Mouse (Mus musculus) G1E (cell line): ENCODE measurements at regions not wholly inside any gene's neighbourhood (a gene's known extent, or its start where the extent isn't known, plus 50 kb on each side); places are given as distances from the start of the nearest gene placed in this dataset.

Source experiments
- ATAC-seq: 2 replicates; pipeline ENCODE4 v1.8.0; 2016; ENCODE audit warnings: mild to moderate bottlenecking; ENCODE audit not compliant: insufficient number of reproducible peaks, poor library complexity, low FRiP score, severe bottlenecking; ENCODE audit errors: extremely low read depth
- DNase-seq: peaks from one replicate; pipeline ENCODE4 v3.0.0; 2012; ENCODE audit warnings: low spot score
- H3K27me3 ChIP-seq: 2 replicates; pipeline ENCODE4 v1.6.1; 2012; ENCODE audit warnings: mild to moderate bottlenecking, low read length, inconsistent platforms; ENCODE audit not compliant: insufficient read depth
- H3K36me3 ChIP-seq: replicated peaks from 2 replicates; pipeline ENCODE3; 2012; ENCODE audit warnings: mild to moderate bottlenecking, inconsistent platforms
- H3K4me1 ChIP-seq: 2 replicates; pipeline ENCODE4 v1.6.1; 2012; ENCODE audit warnings: low read depth, low read length, inconsistent platforms, mixed read lengths; ENCODE audit not compliant: insufficient read depth
- H3K4me3 ChIP-seq: 2 replicates; pipeline ENCODE4 v1.5.1; 2012; ENCODE audit warnings: low read depth, mild to moderate bottlenecking, inconsistent platforms, low read length, moderate library complexity, mixed read lengths
- H3K9me3 ChIP-seq: replicated peaks from 2 replicates; pipeline ENCODE4 v1.6.1; 2012; ENCODE audit warnings: inconsistent platforms
- CTCF ChIP-seq: IDR thresholded peaks from 2 replicates; pipeline ENCODE4 v1.5.1; 2012; ENCODE audit warnings: low read depth, low read length, inconsistent platforms, mixed read lengths
- GATA1 ChIP-seq: IDR thresholded peaks from 2 replicates; pipeline ENCODE4 v1.6.1; 2012; ENCODE audit warnings: borderline replicate concordance, low read length, inconsistent platforms, mixed read lengths
- GATA2 ChIP-seq: IDR thresholded peaks from 2 replicates; pipeline ENCODE4 v1.6.1; 2012; ENCODE audit warnings: low read depth, low read length, inconsistent platforms, borderline replicate concordance
- POLR2AphosphoS5 ChIP-seq: IDR thresholded peaks from 2 replicates; pipeline ENCODE4 v1.6.1; 2012; ENCODE audit warnings: low read depth, low read length, inconsistent platforms; ENCODE audit not compliant: insufficient replicate concordance
- TAL1 ChIP-seq: conservative IDR thresholded peaks from 2 replicates; pipeline ENCODE4 v1.6.1; 2012; ENCODE audit warnings: low read depth, low read length, inconsistent platforms, mixed read lengths

DNA sequence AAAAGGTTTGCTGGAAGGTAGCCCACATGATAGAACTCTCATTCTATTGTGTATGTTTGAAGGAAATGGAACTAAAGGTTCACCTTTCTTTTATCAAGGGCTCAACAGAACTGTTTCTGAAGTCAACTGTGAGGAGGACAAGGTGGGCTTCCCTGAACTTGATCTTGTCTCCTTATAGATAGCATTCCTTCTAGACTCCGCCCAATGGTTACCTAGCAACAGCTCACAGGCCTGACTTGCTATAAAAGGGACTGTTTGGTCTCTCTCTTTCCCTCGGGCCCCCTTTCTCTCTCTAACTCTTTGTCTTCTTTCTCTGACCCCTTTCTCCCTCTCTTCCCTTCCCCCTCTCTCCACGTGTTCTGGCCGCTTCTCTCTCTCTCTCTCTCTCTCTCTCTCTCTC is 123.5 kb upstream of the B430218F22Rik start:
- no peak for DNase-seq
- H3K9me3 ChIP-seq: no peaks in the 10 kb centered on the region

DNA sequence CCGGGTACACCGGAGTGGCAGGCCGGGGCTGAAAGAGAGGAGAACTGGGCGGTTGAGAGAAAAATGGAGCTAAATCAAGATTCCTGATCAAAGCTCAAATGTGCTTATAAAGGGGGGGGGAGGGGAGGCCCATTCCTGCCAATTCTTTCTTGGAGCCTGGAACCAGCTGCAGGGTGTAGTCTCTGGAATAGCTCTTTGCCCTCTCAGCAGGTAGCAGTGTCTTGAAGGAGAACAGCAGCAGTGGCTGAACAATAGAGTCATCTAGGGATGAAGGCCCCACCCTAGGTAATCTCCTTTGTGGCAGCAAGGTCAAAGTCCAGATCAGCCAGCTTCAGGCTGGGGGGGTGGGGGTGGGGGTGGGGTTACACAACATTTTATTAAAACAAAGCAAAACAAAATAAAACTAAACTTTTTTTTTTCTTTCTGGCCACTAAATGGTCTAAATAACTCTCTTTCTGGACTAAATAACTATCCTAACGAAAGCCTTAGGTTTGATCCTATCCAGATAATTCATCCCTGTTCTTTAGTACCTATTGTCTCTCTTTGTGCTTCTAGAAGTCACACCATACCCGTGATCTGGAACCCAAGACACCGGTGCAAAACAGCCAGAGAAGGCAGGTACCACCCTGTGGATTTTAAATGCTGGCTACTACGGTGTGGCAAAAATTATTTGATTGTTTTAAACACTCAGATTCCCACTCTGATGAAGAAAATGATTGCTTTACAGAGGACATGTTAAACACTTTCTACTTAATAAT is 120.5 kb upstream of the B430218F22Rik start:
- no peak overlapping the region for H3K4me3 ChIP-seq
- H3K9me3 ChIP-seq: no peaks in the 10 kb centered on the region
- H3K27me3 ChIP-seq: no peaks in the 10 kb centered on the region
- no peaks in the 10 kb centered on the region for H3K36me3 ChIP-seq
- TF ChIP-seq GATA1 (no peak), GATA2 (no peak), POLR2AphosphoS5 (no peak), TAL1 (no peak), CTCF (no peak)
- DNase-seq (no peak), ATAC-seq (no peak)
- H3K4me1 ChIP-seq: no peaks in the 10 kb centered on the region

More for the DNA sequence above, 123.5 kb upstream of the B430218F22Rik start:
- Histone ChIP-seq H3K4me1 (no peaks in the 10 kb centered on the region), H3K36me3 (no peaks in the 10 kb centered on the region), H3K4me3 (no peak overlapping the region), H3K27me3 (no peaks in the 10 kb centered on the region)
- no peak for ATAC-seq
- no peak for TF ChIP-seq CTCF
- no peak for TF ChIP-seq GATA2
- no peak for TF ChIP-seq POLR2AphosphoS5
- TF ChIP-seq GATA1: no peak
- no peak for TF ChIP-seq TAL1

DNA sequence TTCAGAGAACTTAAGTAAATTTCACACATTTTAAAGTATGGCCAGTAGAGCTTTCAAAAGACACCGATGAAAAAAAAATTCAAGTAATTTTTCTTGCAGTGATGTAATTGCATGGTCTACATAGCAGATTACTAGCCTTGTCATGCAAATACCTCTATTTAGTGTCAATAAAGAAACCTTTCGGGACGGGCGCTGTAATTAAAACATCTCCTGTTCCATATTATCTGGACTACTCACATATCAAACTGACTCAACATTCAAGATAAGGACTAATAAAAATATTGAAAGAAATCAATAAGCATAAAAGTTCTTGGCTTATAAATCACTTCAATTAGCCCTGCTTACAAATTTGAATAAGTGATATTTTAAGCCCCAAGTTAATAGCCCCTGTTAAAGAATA is 113.5 kb upstream of the B430218F22Rik start:
- no peak for DNase-seq
- H3K4me3 ChIP-seq: no peak overlapping the region
- H3K36me3 ChIP-seq: no peaks in the 10 kb centered on the region
- H3K27me3 ChIP-seq: no peaks in the 10 kb centered on the region
- no peak for ATAC-seq
- no peaks in the 10 kb centered on the region for H3K9me3 ChIP-seq
- TF ChIP-seq GATA2: no peak
- TF ChIP-seq TAL1: no peak
- TF ChIP-seq CTCF: no peak
- no peak for TF ChIP-seq GATA1
- no peak for TF ChIP-seq POLR2AphosphoS5
- H3K4me1 ChIP-seq: no peaks in the 10 kb centered on the region

DNA sequence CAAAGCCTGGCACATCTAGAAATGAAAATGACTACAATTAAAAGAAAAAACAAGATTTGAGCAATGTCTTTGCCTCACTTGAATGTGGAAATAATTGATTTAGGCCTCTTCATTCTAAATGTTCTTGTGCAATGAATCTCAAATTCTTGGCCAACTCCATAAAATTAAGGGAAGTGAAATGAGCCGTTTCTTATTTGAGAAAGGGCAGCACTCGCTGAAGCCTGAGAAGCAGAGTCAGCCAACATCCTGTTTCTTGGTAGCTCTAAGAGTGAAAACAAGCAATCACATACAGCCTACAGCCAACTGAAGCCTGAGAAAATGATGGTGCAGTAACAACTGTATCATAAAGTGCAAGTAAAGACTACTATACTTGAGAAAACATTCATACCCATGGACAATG is 105.5 kb upstream of the B430218F22Rik start:
- H3K4me3 ChIP-seq: no peak overlapping the region
- DNase-seq (no peak), ATAC-seq (no peak)

DNA sequence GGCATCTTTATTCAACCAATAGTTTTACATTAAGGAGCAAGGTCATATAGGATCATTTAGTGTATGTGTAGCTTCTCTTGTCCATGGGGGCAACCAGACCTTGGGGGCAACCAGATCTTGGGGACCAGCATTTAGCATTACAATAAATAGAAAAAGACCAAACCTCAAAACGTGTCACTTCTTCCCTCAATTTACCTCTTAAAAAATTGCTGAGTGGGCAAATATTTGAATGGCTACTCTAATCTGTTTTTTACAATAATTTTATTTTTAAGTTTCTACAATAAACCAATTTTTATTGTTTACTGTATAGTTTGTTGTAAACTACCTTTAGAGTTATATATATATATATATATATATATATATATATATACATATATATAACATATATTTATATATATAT is 92.7 kb upstream of the B430218F22Rik start:
- no peaks in the 10 kb centered on the region for H3K4me1 ChIP-seq
- TF ChIP-seq GATA2 (no peak), CTCF (no peak), GATA1 (no peak), TAL1 (no peak), POLR2AphosphoS5 (no peak)
- H3K9me3 ChIP-seq: no peaks in the 10 kb centered on the region
- no peak overlapping the region for H3K4me3 ChIP-seq
- H3K27me3 ChIP-seq: no peaks in the 10 kb centered on the region
- ATAC-seq (no peak), DNase-seq (no peak)
- H3K36me3 ChIP-seq: no peaks in the 10 kb centered on the region

More for the DNA sequence above, 105.5 kb upstream of the B430218F22Rik start:
- TF ChIP-seq POLR2AphosphoS5: no peak
- no peak for TF ChIP-seq GATA2
- TF ChIP-seq GATA1: no peak
- TF ChIP-seq TAL1: no peak
- no peak for TF ChIP-seq CTCF
- H3K27me3 ChIP-seq: no peaks in the 10 kb centered on the region
- H3K4me1 ChIP-seq: no peaks in the 10 kb centered on the region
- no peaks in the 10 kb centered on the region for H3K9me3 ChIP-seq
- no peaks in the 10 kb centered on the region for H3K36me3 ChIP-seq

DNA sequence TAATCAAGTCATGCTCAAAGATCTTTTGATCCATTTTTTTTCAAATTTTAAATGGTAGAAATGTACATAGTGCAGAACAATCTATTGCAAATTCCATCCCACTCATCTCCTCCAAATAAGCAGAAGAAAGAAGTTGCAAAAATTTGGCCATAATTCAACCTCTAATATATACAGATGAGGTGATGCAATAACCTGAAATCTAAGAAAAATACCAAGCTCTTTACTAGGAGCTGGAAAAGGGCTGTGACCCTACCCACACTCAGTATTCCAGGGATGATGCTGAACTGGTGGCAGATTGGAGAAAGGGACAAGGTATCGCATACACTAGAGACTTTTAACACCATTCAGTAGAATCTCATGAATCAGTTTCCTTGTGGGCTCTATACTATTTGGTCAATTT is 76.3 kb upstream of the B430218F22Rik start:
- ATAC-seq: no peak
- H3K4me3 ChIP-seq: no peak overlapping the region
- H3K36me3 ChIP-seq: no peaks in the 10 kb centered on the region
- no peak for TF ChIP-seq CTCF
- TF ChIP-seq TAL1: no peak
- no peak for TF ChIP-seq POLR2AphosphoS5
- no peak for TF ChIP-seq GATA2
- TF ChIP-seq GATA1: no peak
- DNase-seq: no peak
- no peaks in the 10 kb centered on the region for H3K27me3 ChIP-seq
- no peaks in the 10 kb centered on the region for H3K9me3 ChIP-seq
- H3K4me1 ChIP-seq: no peaks in the 10 kb centered on the region
